Mouse (Mus musculus) telencephalon, adult 2 months (tissue): ENCODE measurements around the gene Fbxo27.

Experiments
- DNase-seq: peaks from one replicate; pipeline ENCODE4 v3.0.0-alpha.2; 2011; ENCODE audit warnings: low read depth, low spot score

The Fbxo27 gene

DNA sequence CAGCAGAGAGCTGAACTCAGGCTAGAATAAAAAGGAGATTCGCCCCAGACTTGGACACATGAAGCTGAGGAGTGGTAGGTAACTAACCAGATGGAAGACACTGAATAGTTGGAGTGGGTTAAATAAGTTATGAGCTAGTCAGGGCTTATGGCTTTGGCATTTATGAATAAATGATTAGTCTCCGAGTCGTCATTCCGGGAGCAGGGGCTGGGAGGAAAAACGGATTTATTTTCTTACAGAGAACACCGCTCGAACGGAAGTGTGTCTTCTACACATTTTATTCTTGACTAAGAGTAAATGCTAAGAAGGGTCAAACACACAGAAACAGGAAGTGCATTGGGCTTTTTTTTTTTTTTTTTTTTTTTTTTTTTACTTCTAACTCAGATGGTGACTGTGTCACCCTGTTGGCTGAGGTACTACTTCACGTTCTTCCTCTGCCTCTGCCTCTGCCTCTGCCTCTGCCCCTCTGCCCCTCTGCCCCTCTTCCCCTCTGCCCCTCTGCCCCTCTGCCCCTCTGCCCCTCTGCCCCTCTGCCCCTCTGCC lies 10.0 kb downstream of the Fbxo27 start:
- no peak for DNase-seq

GRCm38 (mm10) chr7:28709454-28709853 lies 16.8 kb downstream of the Fbxo27 start:
- DNase-seq: no peak

- no peak for DNase-seq
These were observed 18.3 kb downstream of the Fbxo27 start for GRCm38 (mm10) chr7:28710962-28711361.

GRCm38 (mm10) chr7:28714667-28715066 lies 22.0 kb downstream of the Fbxo27 start:
- DNase-seq: peak; percentile 42

- DNase-seq: no peak
These were observed 22.9 kb downstream of the Fbxo27 start for GRCm38 (mm10) chr7:28715598-28715997.

GRCm38 (mm10) chr7:28716590-28717281 lies 24.1 kb downstream of the Fbxo27 start, which contains the start of gene Fbxo17:
Fbxo17 (plus strand) TSS chr7:28716804.
- DNase-seq: no peak

DNA sequence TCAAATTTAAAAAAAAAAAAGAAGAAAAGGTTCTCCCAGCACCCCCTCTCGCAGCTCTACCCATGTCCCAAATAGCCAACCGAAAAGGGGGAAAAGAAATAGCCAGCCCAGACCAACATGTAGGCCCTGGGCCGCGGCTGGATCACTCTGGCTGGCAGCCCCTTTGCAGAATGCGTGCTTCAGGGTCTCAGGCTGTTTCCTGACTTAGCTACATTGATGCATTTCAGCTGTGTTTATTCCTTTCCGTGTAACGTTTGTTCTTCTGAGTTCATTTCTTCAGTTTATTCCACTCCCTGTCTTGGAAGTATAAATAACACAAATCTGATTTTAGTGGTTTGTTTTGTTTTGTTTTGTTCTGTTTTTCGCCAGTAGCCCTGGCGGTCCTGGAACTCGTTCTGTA lies 25.1 kb downstream of the Fbxo27 start:
- no peak for DNase-seq

GRCm38 (mm10) chr7:28719159-28719558 lies 26.5 kb downstream of the Fbxo27 start:
- DNase-seq: no peak

DNA sequence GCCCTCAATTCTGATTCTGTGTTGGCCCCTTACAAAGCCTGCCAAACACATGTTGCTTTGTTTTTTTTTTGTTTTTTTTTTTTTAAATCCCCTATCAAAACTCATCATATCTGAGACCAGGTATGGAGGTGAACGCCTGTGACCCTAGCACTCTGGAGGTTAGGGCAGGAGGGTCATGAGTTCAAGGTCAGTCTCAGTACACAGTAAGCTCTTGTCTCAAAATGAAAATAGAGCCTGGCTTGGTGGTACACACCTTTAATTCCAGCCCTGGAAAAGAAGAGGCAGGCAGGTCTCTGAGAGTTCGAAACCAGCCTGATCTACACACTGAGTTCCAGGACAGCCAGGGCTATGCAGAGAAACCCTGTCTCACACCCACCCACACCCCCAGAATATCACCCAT lies 27.0 kb downstream of the Fbxo27 start:
- no peak for DNase-seq

- no peak for DNase-seq
These were observed 28.3 kb downstream of the Fbxo27 start for GRCm38 (mm10) chr7:28720753-28721537.

- DNase-seq: no peak
These were observed 29.4 kb downstream of the Fbxo27 start for GRCm38 (mm10) chr7:28722079-28722478.

DNA sequence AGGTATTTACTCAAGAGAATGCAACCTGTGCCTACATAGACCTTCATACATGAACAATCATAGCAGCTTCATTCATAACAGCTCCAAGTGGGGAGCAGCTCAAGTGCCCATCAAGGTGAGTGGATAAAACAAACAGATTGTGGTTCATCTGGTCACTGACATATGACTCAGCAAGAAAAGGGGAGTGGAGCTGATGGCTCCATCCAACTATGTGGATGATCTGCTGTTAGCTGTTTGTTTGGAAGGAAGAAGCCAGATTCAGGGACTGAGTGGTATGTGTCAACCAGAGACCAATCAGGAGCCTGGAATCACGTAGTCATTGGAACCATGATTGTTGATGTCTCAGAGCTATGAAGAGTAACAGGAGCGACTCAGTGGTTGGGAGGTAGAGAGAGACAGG lies 32.0 kb downstream of the Fbxo27 start:
- DNase-seq: no peak

DNA sequence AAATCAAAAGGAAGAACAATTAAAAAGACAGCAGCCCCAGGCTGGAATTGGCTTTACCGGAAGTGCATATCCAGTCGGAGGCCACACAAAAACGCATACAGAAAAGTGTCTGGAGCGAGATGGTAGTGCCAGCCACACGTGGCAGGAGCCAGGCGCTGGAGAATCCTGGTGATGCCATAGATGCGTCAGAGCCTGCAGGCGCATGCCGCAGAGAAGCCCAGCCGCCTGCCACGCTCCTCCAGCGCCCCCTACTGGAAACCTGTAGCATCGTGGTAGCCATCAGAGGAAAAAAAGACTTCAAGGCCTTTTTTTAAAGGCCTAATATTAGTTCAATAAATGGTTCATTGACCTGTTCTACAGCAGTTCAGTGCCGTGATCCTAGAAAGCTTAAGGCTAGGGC lies 34.0 kb downstream of the Fbxo27 start:
- peak; percentile 70 for DNase-seq

DNA sequence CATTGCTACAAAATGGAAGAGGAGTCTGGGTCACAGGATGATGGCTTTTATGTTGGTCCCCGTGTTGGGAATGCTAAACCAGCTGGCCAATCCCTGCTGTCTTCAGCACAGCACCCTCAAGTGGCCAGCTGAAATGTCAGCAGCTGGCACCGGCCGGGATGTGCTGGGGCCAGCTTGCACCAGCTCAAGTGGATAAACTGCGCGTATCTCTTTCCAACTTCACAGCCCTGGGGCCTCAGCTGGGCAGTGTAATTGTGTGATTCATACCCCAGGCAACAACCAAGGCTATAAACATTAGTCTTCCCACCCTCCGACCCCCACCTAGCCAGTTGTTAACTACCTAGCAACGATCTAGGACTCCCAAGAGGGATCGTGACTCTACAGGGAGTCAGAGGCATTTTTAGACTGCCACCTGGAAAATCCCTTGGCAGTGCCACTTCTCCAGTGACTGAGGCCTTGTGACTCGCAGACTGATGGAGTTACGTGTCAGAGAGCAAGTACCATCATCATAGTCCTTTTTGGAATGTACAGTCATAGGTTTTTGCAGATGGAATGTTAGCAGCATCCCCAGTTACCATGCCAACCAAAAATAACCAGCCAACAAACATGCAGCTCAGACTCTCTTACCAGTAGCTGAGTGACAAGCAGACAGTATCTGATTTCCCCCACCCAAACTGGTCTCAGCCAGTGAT lies 35.1 kb downstream of the Fbxo27 start:
- DNase-seq: peak; percentile 62

GRCm38 (mm10) chr7:28732341-28733142 lies 39.9 kb downstream of the Fbxo27 start:
- no peak for DNase-seq

GRCm38 (mm10) chr7:28733211-28733610 lies 40.6 kb downstream of the Fbxo27 start:
- no peak for DNase-seq

DNA sequence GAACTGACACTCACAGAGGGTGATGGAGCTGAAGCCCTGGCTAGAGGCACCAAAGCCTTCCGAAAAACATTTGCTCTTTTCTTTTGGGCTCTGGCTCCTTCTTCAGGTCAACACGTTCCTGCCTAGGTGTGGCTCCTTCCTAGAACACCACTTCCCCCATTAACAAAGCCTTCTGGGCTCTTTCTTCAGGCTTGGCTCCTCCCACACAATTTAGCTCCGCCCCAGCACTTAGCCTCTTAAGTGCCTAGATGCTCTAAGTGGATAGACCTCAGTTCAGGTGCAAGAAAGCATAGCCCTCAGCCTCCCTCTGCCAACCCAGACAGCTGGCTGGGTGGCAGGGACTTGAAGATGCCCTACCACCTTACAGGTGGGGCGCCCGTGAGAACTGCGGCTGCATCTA lies 43.1 kb downstream of the Fbxo27 start:
- no peak for DNase-seq

GRCm38 (mm10) chr7:28739829-28740228 lies 47.2 kb downstream of the Fbxo27 start:
- DNase-seq: no peak

GRCm38 (mm10) chr7:28740949-28741348 lies 48.3 kb downstream of the Fbxo27 start:
- no peak for DNase-seq

DNA sequence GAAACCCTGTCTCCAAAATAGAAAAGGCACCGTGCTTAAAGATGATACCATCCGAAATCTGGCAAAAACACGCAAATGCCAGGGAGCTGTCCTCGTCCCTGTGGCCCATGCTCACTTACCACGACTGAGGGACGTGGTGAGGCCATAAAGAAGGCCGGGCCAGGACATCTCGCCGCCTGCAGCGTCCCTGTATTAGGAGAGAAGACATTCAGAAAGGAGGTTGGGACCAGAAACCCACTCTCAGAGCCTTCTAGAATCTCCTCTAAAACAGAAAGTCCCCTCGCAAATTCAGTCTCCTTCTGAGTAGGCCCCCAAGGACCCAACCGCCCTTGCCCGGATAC lies 48.7 kb downstream of the Fbxo27 start:
- no peak for DNase-seq

GRCm38 (mm10) chr7:28741709-28742438 lies 49.2 kb downstream of the Fbxo27 start, which contains the start of the genes Mrps12 and Sars2:
Mrps12 (minus strand) TSS chr7:28741820.
Sars2 (plus strand) TSS chr7:28741992.
- DNase-seq: peak; percentile 99
